Mouse (Mus musculus): ENCODE results near the gene Chaf1a. TPM values are rescaled to one million over a fixed set of nuclear protein-coding genes. Genes with fewer than 3 reads are reported as not detected.

The Chaf1a gene
- polyA plus RNA-seq, 1 experiment: 4.1 TPM

GRCm38 (mm10) chr17:56038583-56039261 lies 1.5 kb upstream of the Chaf1a start:
- H3K27ac ChIP-seq (ENCODE audit: insufficient read depth, low read depth, low read length): no peak overlapping the region
- H3K27me3 ChIP-seq (ENCODE audit: control insufficient read depth, insufficient read depth, low read length): no peaks in the 10 kb centered on the region
- H3K36me3 ChIP-seq (ENCODE audit: control insufficient read depth, insufficient read depth, low read length): peaks cover 10% of the 10 kb centered on the region
- no peak for TF ChIP-seq POLR2A (IDR thresholded peaks at IDR 0.05; ENCODE audit: low read depth, low read length)
- no peak for TF ChIP-seq CTCF (IDR thresholded peaks at IDR 0.05; ENCODE audit: extremely low read depth, insufficient read length, insufficient replicate concordance, low read depth, low read length)
- H3K4me3 ChIP-seq (ENCODE audit: low read depth, low read length): no peak overlapping the region
- H3K4me1 ChIP-seq (ENCODE audit: control insufficient read depth, insufficient read depth, insufficient read length, low read length): peaks cover 12% of the 10 kb centered on the region; the same call in 1 of the 2 replicates
- WGBS: 81% methylated on average over 8 of the region's 8 CpGs

- WGBS: 62% methylated on average over 4 of the region's 4 CpGs
- TF ChIP-seq POLR2A (IDR thresholded peaks at IDR 0.05; ENCODE audit: low read depth, low read length) (no peak), CTCF (IDR thresholded peaks at IDR 0.05; ENCODE audit: extremely low read depth, insufficient read length, insufficient replicate concordance, low read depth, low read length) (no peak)
- H3K27me3 ChIP-seq (ENCODE audit: control insufficient read depth, insufficient read depth, low read length): no peaks in the 10 kb centered on the region
- no peak overlapping the region for H3K27ac ChIP-seq (ENCODE audit: insufficient read depth, low read depth, low read length)
- H3K36me3 ChIP-seq (ENCODE audit: control insufficient read depth, insufficient read depth, low read length): peaks cover 5% of the 10 kb centered on the region; the same call in 1 of the 2 replicates
- peaks cover 7% of the 10 kb centered on the region; the same call in 1 of the 2 replicates for H3K4me1 ChIP-seq (ENCODE audit: control insufficient read depth, insufficient read depth, insufficient read length, low read length)
- no peak overlapping the region for H3K4me3 ChIP-seq (ENCODE audit: low read depth, low read length)
These were observed 894 bp upstream of the Chaf1a start for GRCm38 (mm10) chr17:56039345-56039744.

GRCm38 (mm10) chr17:56040857-56041163 lies 571 bp downstream of the Chaf1a start:
- H3K4me3 ChIP-seq (ENCODE audit: low read depth, low read length): peak overlapping the region; percentile 80
- WGBS: 1% methylated on average over 12 of the region's 12 CpGs
- no peaks in the 10 kb centered on the region for H3K27me3 ChIP-seq (ENCODE audit: control insufficient read depth, insufficient read depth, low read length)
- H3K4me1 ChIP-seq (ENCODE audit: control insufficient read depth, insufficient read depth, insufficient read length, low read length): peaks cover 2% of the 10 kb centered on the region; the same call in 1 of the 2 replicates
- peaks cover 2% of the 10 kb centered on the region; the same call in 1 of the 2 replicates for H3K36me3 ChIP-seq (ENCODE audit: control insufficient read depth, insufficient read depth, low read length)
- no peak for TF ChIP-seq CTCF (IDR thresholded peaks at IDR 0.05; ENCODE audit: extremely low read depth, insufficient read length, insufficient replicate concordance, low read depth, low read length)
- no peak for TF ChIP-seq POLR2A (IDR thresholded peaks at IDR 0.05; ENCODE audit: low read depth, low read length)
- H3K27ac ChIP-seq (ENCODE audit: insufficient read depth, low read depth, low read length): no peak overlapping the region

DNA sequence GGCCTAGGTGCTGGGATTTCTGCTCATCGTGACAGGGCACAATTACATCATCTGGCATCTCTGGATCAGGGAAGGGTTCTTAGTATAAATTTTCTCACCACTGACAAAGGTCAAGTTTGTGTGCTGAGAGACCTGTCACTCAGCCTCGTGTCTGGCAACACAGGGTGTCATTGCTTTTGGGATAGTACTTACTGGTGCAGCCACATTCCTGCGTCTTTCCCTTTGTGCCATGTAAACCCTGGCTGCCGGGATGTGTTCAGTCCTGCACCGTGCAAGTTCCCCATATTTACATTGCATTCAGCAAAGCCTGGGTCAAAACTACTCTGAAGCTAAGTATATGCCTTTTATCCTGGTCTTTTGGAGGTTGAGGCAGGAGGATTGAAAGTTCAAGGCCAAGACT lies 11.1 kb downstream of the Chaf1a start:
- H3K27ac ChIP-seq (ENCODE audit: insufficient read depth, low read depth, low read length): peak overlapping the region; percentile 58
- 68% methylated on average over 5 of the region's 5 CpGs for WGBS
- TF ChIP-seq CTCF (IDR thresholded peaks at IDR 0.05; ENCODE audit: extremely low read depth, insufficient read length, insufficient replicate concordance, low read depth, low read length): no peak
- TF ChIP-seq POLR2A (IDR thresholded peaks at IDR 0.05; ENCODE audit: low read depth, low read length): no peak
- no peak overlapping the region for H3K4me3 ChIP-seq (ENCODE audit: low read depth, low read length)
- H3K27me3 ChIP-seq (ENCODE audit: control insufficient read depth, insufficient read depth, low read length): no peaks in the 10 kb centered on the region
- peaks cover 14% of the 10 kb centered on the region for H3K36me3 ChIP-seq (ENCODE audit: control insufficient read depth, insufficient read depth, low read length)
- H3K4me1 ChIP-seq (ENCODE audit: control insufficient read depth, insufficient read depth, insufficient read length, low read length): no peaks in the 10 kb centered on the region; the same call in 1 of the 2 replicates

- Histone ChIP-seq H3K27ac (ENCODE audit: insufficient read depth, low read depth, low read length) (no peak overlapping the region), H3K4me1 (ENCODE audit: control insufficient read depth, insufficient read depth, insufficient read length, low read length) (no peaks in the 10 kb centered on the region; the same call in 1 of the 2 replicates), H3K36me3 (ENCODE audit: control insufficient read depth, insufficient read depth, low read length) (peaks cover 6% of the 10 kb centered on the region), H3K4me3 (ENCODE audit: low read depth, low read length) (no peak overlapping the region), H3K27me3 (ENCODE audit: control insufficient read depth, insufficient read depth, low read length) (no peaks in the 10 kb centered on the region)
- TF ChIP-seq CTCF (IDR thresholded peaks at IDR 0.05; ENCODE audit: extremely low read depth, insufficient read length, insufficient replicate concordance, low read depth, low read length): no peak
- TF ChIP-seq POLR2A (IDR thresholded peaks at IDR 0.05; ENCODE audit: low read depth, low read length): no peak
These were observed 14.7 kb downstream of the Chaf1a start for GRCm38 (mm10) chr17:56054938-56055337.

- Histone ChIP-seq H3K4me3 (ENCODE audit: low read depth, low read length) (no peak overlapping the region), H3K36me3 (ENCODE audit: control insufficient read depth, insufficient read depth, low read length) (peaks cover 7% of the 10 kb centered on the region), H3K27ac (ENCODE audit: insufficient read depth, low read depth, low read length) (no peak overlapping the region), H3K27me3 (ENCODE audit: control insufficient read depth, insufficient read depth, low read length) (no peaks in the 10 kb centered on the region), H3K4me1 (ENCODE audit: control insufficient read depth, insufficient read depth, insufficient read length, low read length) (no peaks in the 10 kb centered on the region; the same call in 1 of the 2 replicates)
- TF ChIP-seq CTCF (IDR thresholded peaks at IDR 0.05; ENCODE audit: extremely low read depth, insufficient read length, insufficient replicate concordance, low read depth, low read length) (no peak), POLR2A (IDR thresholded peaks at IDR 0.05; ENCODE audit: low read depth, low read length) (no peak)
- 67% methylated on average over 4 of the region's 4 CpGs for WGBS
These were observed 15.9 kb downstream of the Chaf1a start for GRCm38 (mm10) chr17:56055945-56056678.

DNA sequence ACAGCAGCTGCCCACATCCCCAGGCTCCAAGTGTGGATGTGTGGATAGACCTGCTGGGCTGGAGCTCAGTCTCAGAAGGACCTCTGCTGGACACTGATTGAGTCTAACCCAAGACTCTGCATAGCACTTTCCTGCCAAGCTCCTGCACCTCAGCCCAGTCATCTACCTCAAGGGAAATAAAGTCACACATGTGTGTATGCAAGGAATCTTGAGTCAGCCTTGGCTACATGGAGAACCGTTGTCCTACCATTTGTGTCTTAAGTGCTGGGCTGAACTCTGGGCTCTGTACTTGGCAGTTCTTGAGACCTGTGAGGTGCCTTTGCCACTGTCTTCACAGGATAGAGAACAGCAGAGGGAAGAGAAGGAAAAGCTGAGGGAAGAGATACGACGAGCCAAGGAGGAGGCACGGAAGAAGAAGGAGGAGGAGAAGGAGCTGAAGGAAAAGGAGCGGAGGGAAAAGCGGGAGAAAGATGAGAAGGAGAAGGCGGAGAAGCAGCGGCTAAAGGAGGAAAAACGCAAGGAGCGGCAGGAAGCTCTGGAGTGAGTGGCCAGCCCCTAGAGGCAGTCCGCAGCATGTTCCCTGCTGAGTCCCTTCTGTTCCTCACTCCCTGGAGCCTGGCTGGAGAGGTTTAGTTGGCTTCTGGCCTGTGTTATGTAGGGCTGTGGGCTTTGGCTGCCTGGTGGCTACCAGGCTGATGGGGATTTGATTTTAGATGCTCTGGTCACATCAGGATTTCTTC lies 17.3 kb downstream of the Chaf1a start:
- TF ChIP-seq POLR2A (IDR thresholded peaks at IDR 0.05; ENCODE audit: low read depth, low read length) (no peak), CTCF (IDR thresholded peaks at IDR 0.05; ENCODE audit: extremely low read depth, insufficient read length, insufficient replicate concordance, low read depth, low read length) (no peak)
- Histone ChIP-seq H3K27ac (ENCODE audit: insufficient read depth, low read depth, low read length) (no peak overlapping the region), H3K4me1 (ENCODE audit: control insufficient read depth, insufficient read depth, insufficient read length, low read length) (no peaks in the 10 kb centered on the region), H3K36me3 (ENCODE audit: control insufficient read depth, insufficient read depth, low read length) (peaks cover 7% of the 10 kb centered on the region), H3K27me3 (ENCODE audit: control insufficient read depth, insufficient read depth, low read length) (no peaks in the 10 kb centered on the region), H3K4me3 (ENCODE audit: low read depth, low read length) (no peak overlapping the region)
- WGBS: 91% methylated on average over 11 of the region's 11 CpGs
